Mouse (Mus musculus) cerebellum, postnatal 36 days (tissue): Measurements from ENCODE around the gene Cep170.

ENCODE experiments used
- DNase-seq, 2 experiments: peaks; one replicate each; pipeline ENCODE4 v3.0.0; 2021 to 2022; ENCODE audit warnings: mixed read lengths in 2 of 2

The Cep170 gene

DNA sequence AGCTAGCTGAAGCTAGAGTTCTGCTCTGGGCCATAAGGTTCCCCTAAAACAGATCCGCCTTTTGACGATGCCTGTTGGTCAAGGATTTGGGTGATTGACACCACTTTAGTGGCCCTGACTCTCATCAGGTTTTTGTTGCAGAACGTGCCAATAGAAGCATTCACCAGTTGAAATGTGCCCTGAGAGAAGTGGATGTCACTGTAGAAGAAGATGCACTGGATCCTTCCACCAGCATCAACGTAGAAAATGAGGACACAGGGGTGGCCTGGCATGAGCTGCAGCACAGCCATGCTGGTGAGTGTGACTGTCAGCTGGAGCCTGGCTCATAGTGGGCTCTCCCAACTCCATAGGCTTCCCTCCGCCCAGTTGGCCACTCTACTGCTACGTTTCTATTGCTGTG is 10.7 kb upstream of the Cep170 start:
- no peak for DNase-seq

DNA sequence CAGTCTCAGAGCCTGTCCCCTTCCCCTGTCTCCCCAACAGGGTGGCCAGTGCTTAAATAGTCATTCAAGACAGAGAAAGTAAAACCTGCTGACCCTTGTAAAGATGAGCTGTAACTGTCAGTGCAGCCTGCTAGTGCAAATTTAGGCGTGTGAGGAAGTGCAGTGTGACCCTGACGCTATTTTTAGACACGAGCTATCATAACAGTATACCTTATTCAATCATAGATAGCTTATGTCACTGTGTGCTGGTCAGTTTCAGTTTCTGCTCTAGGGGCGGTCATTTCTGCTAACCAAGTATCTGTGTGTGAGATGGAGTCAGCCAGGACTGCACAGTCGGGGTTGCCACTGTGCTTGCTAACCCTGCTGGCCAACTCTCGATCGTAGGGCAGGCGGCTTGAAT is 10.0 kb upstream of the Cep170 start:
- DNase-seq, result no peak

DNA sequence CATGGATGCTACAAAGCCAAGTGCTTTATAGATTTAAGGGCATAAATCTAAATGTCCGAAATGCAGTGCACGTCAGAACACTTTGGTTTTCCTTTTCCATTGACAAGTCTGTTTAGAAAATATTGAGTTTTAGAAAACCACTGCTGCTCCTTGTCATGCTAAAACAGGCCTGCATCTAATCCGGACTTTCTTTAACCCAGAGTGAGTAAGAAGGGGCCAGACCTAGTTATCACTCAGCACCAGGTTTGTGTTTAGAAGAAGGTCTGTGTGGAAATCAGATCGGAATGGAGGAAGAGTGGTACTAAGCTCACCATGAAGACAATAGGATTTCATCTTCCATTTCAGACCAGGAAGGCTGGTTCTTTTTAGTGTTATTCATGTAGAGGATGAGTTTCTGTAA is 9.1 kb upstream of the Cep170 start:
- DNase-seq, result no peak

DNA sequence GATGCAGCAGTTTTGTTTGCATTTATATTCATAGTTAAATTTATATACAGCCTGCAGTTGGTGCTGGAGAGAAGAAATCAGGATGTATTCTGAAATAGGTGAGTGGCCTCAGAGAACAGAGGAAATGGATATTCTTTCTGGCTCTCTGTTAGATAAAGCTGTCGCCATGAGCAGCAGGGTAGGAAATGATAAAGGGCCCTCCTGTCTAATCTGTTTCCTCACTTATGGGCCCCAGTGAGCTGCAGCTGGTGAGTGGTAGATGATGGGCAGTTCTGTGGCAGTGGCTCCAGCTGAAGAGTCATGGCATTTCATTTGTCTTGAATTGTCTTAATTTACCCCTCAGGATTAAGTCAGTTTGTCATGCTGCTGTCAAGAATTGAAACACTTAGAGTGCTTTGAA is 8.1 kb upstream of the Cep170 start:
- DNase-seq, result no peak

DNA sequence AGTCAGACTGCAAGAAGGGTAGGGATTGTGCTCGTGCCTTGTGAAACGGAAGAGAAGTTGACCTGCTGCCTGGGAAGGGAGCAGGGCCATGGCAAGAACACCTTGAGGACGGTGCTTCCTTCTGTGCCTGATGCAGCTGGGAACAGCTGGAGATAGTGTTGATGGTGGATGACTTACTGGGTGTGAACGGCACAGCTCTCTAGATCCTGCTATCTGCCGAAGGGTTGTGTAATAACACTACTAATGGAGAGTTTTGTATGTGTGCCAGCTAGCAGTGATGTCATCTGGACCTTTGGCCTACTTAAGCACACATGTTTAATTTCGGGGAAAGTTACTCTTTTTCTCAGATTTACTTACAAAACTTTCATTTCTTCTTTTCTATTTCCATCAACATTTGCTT is 4.9 kb upstream of the Cep170 start:
- DNase-seq, result no peak

DNA sequence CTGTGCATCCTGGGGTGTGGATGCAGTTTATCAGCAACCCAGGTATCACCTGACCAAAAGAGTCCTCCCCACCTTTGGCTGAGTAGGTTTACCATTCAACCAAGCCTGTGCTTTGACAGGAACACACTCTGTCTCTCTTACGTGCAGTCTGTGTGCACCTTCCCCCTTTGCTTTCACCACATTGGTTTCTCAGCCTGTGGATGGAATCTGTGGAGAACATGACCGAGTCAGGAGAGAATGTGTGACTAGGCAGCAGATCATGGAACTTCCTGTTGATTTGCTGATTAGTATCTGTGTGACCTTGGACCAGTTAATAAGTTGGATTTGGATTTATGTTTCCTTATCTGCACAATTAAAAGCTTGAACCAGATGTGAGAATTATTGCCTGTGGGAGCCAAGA is 4.3 kb upstream of the Cep170 start:
- no peak for DNase-seq

DNA sequence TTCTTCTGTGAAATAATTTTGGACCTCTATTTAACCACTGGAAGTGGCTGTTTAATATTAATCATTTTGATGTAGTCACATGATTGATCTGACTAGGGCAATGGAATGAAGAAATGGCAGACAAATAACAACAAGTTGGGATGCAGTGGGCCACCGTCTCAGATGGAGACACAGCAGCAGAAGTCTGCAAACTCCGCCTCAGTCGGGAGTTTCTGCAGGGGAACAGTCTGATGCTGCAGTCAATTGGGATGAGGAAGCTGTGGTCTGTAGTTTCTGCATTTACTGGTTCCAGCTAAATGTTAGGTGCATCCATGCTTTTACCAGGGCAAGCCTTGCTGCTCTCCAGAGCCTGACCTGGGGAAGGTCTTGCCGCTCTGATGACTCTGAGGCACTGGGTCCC is 2.9 kb upstream of the Cep170 start:
- no peak for DNase-seq

DNA sequence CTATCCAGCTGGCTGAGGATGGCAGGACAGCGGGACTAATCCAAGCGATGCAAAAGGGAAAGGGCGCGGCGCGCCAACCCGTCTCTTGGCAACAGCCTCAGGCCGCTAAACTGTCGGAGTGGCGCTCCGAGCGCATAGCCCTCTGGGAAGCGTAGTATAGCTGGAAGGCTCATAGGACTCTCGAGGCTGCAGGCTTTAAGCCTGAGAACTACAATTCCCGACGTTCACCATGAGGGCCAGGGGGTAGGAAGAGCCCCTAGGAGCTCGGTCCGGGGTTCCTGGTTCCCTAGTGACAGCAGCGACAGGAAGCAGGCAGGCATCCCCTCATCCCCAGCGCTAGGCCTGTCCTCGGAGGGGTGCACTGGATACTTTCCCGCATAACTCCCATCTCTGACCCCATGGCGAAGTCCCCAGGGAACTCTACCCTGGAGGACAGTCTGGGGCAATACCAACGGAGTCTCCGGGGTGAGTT is 760 bp upstream of the Cep170 start, which contains the start of gene Sdccag8:
Gene Sdccag8, plus strand, starts transcription at position 70 of the 472 bp plus-strand sequence.
- DNase-seq, result peak; percentile 88 to 91

DNA sequence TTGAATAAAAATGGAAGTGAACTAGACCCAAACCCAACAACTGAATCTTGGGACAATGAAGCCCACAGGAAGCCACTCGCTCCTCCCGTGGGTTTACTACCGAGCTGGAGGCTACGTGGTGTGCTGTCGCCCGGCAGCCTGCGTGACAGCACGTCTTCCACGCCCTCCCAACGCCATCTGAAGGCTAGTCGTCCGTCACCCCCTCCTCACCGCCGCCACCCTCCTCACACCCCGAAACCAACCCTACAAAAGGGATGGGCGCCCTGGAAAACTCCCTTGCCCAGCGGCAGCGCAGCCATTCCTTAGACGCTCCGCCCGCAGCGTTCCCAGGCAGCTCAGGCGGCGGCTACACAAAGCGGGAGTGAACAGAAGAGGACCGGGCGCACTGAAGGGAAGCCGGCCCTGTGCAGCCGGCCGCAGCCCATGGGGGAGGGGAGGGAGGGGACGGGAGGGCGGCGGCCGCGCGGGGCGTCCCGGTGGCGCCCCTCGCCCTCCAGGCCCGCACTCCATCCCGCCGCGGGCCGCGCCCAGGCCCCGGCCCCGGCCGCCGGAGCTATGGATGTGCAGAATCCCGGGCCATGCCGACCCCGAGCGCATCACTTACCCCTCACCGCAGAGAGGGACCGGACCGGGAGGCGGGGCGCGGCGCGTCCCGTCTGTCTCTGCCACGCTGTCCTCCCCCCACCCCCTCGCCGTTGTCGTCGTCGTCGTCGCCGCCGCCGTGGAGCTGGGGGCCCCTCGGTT is 403 bp downstream of the Cep170 start:
- DNase-seq, result peak; percentile 71 to 72

DNA sequence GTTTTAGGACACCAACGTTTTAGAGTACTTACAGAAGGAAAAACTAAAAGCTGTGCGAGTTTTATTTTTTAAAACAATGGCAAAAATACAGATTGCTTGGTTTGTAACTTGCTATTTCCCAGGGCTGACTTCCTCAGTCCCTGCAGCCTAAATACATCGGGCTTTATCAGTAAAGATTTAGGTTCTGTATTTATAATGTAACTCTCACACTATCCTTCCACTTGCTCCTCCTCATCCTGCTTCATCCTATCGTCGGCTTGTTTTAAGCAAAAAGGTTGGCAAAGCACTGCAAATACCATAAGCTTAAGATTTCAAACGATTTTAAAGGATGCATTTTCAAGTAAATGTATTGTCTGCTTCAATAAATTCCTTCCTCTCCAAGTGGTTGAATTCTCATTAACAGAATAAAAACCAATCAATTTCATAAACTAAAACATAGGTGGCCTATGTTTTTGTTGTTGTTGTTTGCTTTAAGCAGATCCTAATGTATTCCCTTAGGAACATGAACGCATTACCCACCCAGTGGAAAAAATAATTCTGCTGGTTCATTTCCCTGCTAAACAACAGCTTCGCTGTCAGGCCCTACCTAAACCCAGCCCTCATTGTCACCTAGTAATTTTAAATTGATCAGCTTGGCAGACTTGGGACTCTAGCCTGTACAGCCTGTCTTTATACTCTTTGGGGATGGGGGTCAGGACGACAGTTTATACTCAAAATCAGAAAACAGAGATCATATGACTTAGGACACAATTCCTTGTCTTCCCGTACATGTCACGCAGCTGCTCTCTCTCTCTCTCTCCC is 1.2 kb downstream of the Cep170 start:
- peak in 1 of 2 experiments; percentile 21 for DNase-seq

DNA sequence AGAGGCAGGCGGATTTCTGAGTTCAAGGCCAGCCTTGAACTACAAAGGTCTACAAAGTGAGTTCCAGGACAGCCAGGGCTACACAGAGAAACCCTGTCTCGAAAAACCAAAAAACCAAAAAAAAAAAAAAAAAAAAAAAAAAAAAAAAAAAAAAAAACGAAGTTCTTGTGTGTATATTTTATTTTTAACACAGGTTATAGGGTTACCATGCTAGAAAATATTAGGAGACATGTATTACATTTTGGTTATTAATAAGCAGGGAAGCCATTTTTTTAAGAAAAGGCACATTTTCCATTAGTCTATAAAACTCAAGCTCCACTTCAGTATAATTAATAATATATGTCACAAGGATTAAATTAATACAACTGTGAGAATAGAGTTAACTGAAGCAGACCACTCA is 2.0 kb downstream of the Cep170 start:
- no peak for DNase-seq

DNA sequence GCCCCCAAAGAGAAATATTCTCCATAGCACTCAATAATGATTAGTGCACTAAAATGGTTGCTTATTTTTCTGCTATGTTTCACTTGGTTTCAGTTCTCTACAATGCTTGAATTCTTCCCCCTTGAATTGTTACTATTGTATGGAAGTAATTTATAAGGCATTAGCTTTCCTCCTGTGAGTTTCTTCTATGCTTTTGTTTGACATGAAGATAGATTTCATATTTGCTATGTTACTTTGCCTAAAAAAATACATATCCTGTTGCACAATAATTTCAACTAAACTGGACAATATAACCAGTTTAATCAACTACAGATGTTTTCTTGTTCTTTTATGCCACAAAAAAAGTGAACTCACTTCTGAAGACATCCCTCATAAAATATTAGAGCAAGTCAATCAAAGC is 3.7 kb downstream of the Cep170 start:
- no peak for DNase-seq

DNA sequence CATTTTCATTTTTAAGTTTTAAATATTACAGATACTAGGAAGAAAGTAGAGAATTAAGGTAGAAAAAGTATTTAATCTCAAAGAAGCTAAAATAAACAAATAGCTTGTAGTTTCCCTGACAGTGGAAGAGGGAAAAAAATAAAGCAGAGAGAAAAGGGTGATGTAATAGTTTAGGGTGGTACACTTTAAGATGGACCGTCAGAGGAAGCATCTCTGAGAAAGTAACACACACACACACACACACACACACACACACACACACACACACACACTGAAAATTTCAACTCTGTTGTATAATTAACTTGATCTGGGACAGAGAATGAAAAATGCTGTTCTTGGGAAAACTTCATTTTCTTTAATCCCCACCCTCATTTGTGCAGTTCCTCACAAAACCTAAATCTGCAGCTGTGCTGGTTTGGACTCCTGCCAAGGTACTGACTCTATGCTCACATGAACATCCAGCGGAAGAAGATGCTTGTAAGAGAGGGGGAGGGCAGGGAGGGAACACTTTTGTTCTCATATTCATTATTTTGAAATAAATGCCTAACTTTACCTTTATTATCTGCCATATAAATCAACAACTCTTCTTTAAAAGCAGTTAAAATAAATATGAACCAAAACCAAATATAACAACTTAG is 13.0 kb downstream of the Cep170 start:
- no peak for DNase-seq

DNA sequence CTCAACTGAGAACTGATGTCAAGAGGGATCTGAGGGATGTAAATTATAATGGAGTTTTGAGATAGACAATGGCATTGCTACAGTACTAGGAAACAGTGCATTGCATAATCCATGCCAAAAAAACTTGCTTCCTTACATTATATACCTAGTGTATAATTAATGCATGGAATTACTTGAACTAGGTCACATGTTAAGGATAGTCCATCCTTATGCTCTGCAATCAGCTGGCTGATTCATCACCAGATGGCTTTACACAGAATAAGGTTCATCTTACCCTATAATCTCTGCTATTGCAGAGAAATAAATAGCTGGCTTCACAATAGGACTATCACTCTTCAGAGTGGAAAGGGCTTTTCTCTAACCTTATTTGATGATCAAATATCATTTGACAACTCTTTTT is 15.2 kb downstream of the Cep170 start:
- DNase-seq, result no peak

DNA sequence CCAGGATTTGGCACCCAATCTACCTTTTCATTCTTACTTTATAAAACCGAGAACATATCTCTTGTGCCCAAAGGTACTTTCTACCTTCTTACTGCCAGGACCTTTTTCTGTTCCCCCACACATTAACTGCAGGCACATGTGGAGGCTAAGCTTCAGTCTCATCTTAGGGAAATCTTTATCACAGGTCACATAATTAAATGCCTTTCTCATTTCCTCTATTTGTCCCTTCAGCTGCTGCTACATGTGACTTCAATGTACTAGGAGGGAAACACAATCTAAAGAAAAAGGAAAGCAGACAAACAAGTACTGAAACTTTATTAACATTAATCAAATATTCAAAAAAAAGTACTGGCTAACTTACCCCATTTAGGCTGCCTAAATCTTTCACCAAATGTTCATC is 21.7 kb downstream of the Cep170 start:
- no peak for DNase-seq

DNA sequence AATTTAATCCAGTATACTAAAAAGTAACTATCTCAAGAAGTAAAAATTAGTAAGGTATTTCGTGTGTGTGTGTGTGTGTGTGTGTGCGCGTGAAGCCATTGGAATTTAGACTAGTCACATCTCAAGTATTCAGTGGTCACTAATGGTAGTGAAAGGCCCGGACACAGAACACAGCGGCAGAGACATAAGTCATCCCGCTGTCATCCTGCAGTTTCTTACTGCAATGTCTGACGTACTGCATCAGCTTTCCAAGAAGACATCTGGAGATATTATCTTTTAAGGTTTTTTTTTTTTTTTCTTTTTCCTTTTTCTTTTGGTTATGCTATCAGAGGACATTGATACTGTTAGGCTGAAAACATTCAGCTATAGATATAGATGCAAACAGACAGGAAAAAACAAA is 24.5 kb downstream of the Cep170 start:
- no peak for DNase-seq

DNA sequence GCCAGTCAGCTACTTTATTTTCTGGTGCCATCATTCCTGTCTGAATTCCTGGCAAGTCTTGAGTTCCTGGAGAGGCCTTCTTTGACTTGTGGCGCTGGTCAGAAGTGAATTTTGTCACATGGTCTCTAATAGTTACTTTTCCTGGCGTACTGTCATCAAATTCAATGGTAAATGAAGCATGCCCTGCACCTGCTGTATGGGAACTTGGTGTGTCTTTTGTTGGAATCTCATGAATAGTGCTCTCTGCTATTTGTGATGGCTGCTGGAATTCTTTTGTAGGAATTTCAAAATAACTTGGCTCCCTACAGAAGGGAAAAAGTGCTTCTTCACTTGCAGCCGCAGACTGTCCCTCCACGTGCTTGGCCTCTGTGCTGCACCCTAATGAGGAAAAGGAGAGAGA is 39.3 kb downstream of the Cep170 start:
- DNase-seq, result no peak

DNA sequence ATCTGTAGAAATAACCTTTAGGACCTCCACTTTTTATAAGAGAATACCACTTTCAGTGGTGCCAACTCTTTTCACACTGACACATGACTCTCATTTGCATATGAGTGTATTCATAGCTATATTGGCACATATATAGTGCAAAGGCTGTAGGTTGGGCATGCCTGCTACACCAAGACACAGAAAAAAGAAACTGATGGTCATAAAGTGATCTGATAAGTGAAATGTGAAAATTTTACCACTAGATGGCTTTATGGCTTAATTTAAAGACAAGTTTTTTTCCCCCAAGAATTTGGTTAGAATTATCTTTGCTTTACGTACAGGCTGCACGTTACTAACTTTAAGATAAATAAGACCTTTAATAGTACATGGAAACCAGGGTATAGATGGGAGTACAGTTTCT is 51.6 kb downstream of the Cep170 start:
- no peak for DNase-seq

DNA sequence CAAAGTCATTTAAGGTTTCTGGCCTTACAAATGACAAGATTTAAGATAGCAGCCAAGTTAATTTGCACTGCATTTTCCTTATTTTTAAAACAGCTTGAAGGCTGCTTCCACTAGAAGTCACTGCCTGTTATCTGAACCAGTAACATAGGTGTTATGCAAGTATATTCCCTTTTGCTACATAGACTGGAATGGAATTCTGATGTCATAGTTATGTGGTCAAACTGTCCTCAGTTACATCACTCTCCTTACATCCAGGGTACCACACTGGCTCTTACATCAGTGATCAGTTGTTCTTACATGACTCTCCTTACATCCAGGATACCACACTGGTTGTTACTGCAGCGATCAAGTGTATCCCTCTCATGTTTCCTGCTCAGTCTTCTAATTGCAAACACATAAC is 53.2 kb downstream of the Cep170 start:
- DNase-seq, result no peak

DNA sequence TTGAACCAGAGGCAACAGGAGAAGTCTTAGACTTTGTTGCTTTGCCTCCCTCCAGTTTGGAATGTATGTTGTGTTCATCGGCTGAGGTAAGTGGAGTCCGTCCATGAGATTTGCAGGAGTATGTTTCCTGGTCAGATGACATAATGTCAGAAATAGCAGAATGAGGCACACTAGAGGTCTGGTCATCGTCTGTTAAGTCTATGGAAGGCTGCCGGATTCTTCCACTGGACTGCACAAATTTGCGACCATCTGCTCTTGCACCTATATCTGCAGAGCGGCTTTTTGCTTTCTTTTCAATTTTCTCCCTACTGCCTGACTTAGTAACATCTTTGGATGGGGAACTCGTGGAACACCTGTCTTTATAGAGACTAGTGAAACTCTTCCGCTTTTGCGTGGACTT is 58.3 kb downstream of the Cep170 start:
- peak; percentile 83 to 86 for DNase-seq

DNA sequence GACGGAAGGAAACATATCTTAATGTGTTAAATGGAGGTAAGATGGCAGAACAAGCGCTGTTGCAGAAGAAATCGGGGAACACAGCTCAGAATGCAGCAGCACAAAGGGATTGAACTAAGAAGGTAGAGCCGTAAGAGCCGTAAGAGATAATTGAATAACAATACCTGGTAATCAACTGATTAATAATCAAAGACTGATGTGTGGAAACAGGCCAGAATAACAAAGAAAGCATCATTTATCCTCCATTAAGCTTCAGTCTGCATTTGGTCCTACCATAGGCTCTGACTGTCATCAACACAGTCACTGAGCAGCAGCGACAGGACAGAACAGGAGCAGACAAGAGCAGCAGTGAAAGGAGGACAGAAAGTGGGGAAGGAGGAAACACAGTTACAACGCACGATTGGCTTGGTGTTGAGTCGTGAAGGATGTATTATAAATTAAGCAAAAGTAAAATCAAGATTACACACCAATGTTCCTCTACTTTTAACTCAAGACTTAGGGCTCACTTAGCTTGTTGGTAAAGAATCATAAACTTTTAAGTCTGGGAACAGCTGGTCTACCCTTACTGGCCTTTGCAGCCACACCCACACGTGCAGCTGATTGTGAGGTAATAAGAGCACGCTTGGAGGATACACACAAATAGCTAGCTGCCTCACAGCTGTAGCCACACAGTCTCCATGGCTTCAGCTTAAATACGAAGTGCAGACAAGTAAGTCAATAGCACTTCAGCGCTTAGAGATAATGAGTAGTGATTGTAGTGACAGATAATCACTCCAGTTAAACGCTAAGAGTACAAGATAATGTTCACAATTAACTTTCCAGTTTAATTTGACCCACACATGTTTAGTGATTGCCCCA is 59.8 kb downstream of the Cep170 start:
- DNase-seq, result no peak

DNA sequence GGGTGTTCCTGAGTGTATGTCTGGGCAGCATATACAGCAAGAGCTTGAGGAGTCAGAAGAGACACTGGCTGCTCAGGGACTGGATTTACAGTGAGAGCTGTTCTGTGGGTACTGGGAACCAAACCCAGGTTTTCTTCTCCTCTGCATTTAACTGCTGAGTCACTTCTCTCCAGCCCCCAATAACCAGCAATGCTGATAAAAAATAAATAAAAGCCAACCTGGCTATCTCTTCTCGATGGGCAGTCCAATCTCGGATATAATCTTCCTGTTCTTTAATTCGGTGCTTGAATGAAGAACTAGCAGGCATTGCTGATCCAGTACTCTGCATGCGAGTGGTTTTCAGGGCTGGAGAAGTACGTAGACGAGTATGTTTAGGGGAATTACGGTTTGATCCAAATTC is 64.2 kb downstream of the Cep170 start:
- DNase-seq, result no peak

DNA sequence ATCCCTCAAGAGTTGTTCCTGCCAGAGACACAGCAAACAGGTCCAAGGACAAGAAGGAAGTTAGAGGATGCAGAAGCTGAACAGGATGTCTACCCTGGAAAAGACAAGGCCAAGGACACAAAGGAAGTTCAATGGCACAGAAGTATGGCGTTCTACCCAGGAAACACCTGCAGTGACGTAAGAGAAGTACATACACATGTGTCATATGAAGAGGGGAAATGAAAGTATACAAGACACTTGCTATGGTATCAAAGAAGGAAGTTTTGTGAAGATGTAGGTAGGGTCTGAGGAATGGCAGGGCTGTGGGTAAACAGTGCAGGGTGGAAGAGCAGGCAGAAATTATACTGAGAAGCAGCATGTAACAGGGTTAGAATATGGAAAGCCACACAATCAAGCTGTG is 81.0 kb downstream of the Cep170 start:
- DNase-seq, result no peak
